Mouse (Mus musculus) olfactory bulb, adult 2 months (tissue): ENCODE data around the gene Efcab2.

Source experiments
- CTCF ChIP-seq: fragments of 200-500 bp; IDR thresholded peaks from 2 replicates; pipeline ENCODE4 v1.5.1; 2012; ENCODE audit warnings: low read depth, mild to moderate bottlenecking, low read length, moderate library complexity; ENCODE audit not compliant: insufficient read depth
- POLR2A ChIP-seq: fragments of 200-500 bp; IDR thresholded peaks from 2 replicates; pipeline ENCODE4 v1.6.1; 2012; ENCODE audit warnings: mild to moderate bottlenecking, low read depth, low read length, moderate library complexity; ENCODE audit not compliant: insufficient read depth

GRCm38 (mm10) chr1:178395091-178395490, 10.8 kb upstream of the Efcab2 start:
- no peak for TF ChIP-seq CTCF
- no peak for TF ChIP-seq POLR2A
